Mouse (Mus musculus): ENCODE results near the gene 6330409D20Rik. TPM values are rescaled to one million over a fixed set of nuclear protein-coding genes. Genes with fewer than 3 reads are reported as not detected.

The 6330409D20Rik gene
- polyA plus RNA-seq, 1 experiment from 2014 or later, result 3.3 TPM

- no peak overlapping the region for H3K4me3 ChIP-seq
- no peak overlapping the region for H3K4me2 ChIP-seq
- H3K4me1 ChIP-seq (replicated peaks), result peaks cover 24% of the 10 kb centered on the region
- ATAC-seq (ENCODE audit: low FRiP score), result no peak
- H3K9me3 ChIP-seq, result no peaks in the 10 kb centered on the region
- H3K9ac ChIP-seq, result no peak overlapping the region
- 85% methylated on average over 6 of the region's 6 CpGs for WGBS
- no peaks in the 10 kb centered on the region for H3K27me3 ChIP-seq
- H3K36me3 ChIP-seq, result no peaks in the 10 kb centered on the region
- H3K27ac ChIP-seq, result no peak overlapping the region
These were observed 8.1 kb downstream of the 6330409D20Rik start for GRCm38 (mm10) chr2:32732695-32733094.

- no peak overlapping the region for H3K9ac ChIP-seq
- H3K27ac ChIP-seq, result peak overlapping the region; percentile 23; the same call in 1 of the 2 replicates
- no peak for ATAC-seq (ENCODE audit: low FRiP score)
These were observed 8.9 kb downstream of the 6330409D20Rik start for GRCm38 (mm10) chr2:32731911-32732310.

GRCm38 (mm10) chr2:32730854-32731253, 10.0 kb downstream of the 6330409D20Rik start:
- no peak overlapping the region for H3K27ac ChIP-seq
- H3K4me2 ChIP-seq, result no peak overlapping the region
- 44% methylated on average over 11 of the region's 11 CpGs for WGBS
- H3K9me3 ChIP-seq, result no peaks in the 10 kb centered on the region
- H3K4me3 ChIP-seq, result no peak overlapping the region
- ATAC-seq (ENCODE audit: low FRiP score), result no peak
- H3K36me3 ChIP-seq, result no peaks in the 10 kb centered on the region
- peaks cover 24% of the 10 kb centered on the region for H3K4me1 ChIP-seq (replicated peaks)
- no peak overlapping the region for H3K9ac ChIP-seq
- H3K27me3 ChIP-seq, result no peaks in the 10 kb centered on the region

More at GRCm38 (mm10) chr2:32731911-32732310, 8.9 kb downstream of the 6330409D20Rik start:
- Histone ChIP-seq H3K4me2 (no peak overlapping the region), H3K36me3 (no peaks in the 10 kb centered on the region), H3K4me1 (replicated peaks) (peaks cover 24% of the 10 kb centered on the region), H3K27me3 (no peaks in the 10 kb centered on the region), H3K4me3 (no peak overlapping the region), H3K9me3 (no peaks in the 10 kb centered on the region)
- WGBS, result 70% methylated on average over 4 of the region's 4 CpGs

- no peaks in the 10 kb centered on the region for H3K27me3 ChIP-seq
- no peak overlapping the region for H3K9ac ChIP-seq
- H3K4me1 ChIP-seq (replicated peaks), result peaks cover 24% of the 10 kb centered on the region
- H3K9me3 ChIP-seq, result no peaks in the 10 kb centered on the region
- H3K4me2 ChIP-seq, result peak overlapping the region; percentile 5
- no peaks in the 10 kb centered on the region for H3K36me3 ChIP-seq
- no peak overlapping the region for H3K4me3 ChIP-seq
- H3K27ac ChIP-seq, result no peak overlapping the region
- ATAC-seq (ENCODE audit: low FRiP score), result no peak
- WGBS, result 72% methylated on average over 4 of the region's 4 CpGs
These were observed 11.3 kb downstream of the 6330409D20Rik start for GRCm38 (mm10) chr2:32729547-32729946.

GRCm38 (mm10) chr2:32728463-32728862, 12.4 kb downstream of the 6330409D20Rik start:
- WGBS, result 51% methylated on average over 7 of the region's 7 CpGs
- peak overlapping the region; percentile 18; the same call in 1 of the 2 replicates for H3K27ac ChIP-seq

GRCm38 (mm10) chr2:32727435-32727834, 13.4 kb downstream of the 6330409D20Rik start:
- peak; percentile 94 for ATAC-seq (ENCODE audit: low FRiP score)
- Histone ChIP-seq H3K27ac (no peak overlapping the region), H3K9ac (peak overlapping the region; percentile 59), H3K27me3 (no peaks in the 10 kb centered on the region), H3K36me3 (no peaks in the 10 kb centered on the region), H3K4me1 (replicated peaks) (peaks cover 21% of the 10 kb centered on the region), H3K4me2 (peak overlapping the region; percentile 54), H3K9me3 (no peaks in the 10 kb centered on the region), H3K4me3 (peak overlapping the region; percentile 35)
- 1% methylated on average over 16 of the region's 16 CpGs for WGBS

More at GRCm38 (mm10) chr2:32728463-32728862, 12.4 kb downstream of the 6330409D20Rik start:
- Histone ChIP-seq H3K4me1 (replicated peaks) (peaks cover 21% of the 10 kb centered on the region), H3K27me3 (no peaks in the 10 kb centered on the region), H3K36me3 (no peaks in the 10 kb centered on the region), H3K4me3 (peak overlapping the region; percentile 35), H3K4me2 (peak overlapping the region; percentile 54), H3K9ac (no peak overlapping the region; the same call in 1 of the 2 replicates), H3K9me3 (no peaks in the 10 kb centered on the region)
- ATAC-seq (ENCODE audit: low FRiP score), result no peak

- no peak for ATAC-seq (ENCODE audit: low FRiP score)
- no peaks in the 10 kb centered on the region for H3K27me3 ChIP-seq
- 85% methylated on average over 16 of the region's 16 CpGs for WGBS
- no peak overlapping the region for H3K4me2 ChIP-seq
- H3K27ac ChIP-seq, result no peak overlapping the region
- no peaks in the 10 kb centered on the region for H3K36me3 ChIP-seq
- H3K9ac ChIP-seq, result no peak overlapping the region
- no peak overlapping the region for H3K4me3 ChIP-seq
- no peaks in the 10 kb centered on the region for H3K9me3 ChIP-seq
- H3K4me1 ChIP-seq (replicated peaks), result peaks cover 19% of the 10 kb centered on the region
These were observed 15.7 kb downstream of the 6330409D20Rik start for GRCm38 (mm10) chr2:32724832-32725790.

GRCm38 (mm10) chr2:32724149-32724548, 16.7 kb downstream of the 6330409D20Rik start:
- ATAC-seq (ENCODE audit: low FRiP score), result no peak
- no peaks in the 10 kb centered on the region for H3K9me3 ChIP-seq
- WGBS, result 71% methylated on average over 4 of the region's 4 CpGs

GRCm38 (mm10) chr2:32722581-32722980, 18.2 kb downstream of the 6330409D20Rik start:
- H3K4me2 ChIP-seq, result no peak overlapping the region
- 78% methylated on average over 3 of the region's 3 CpGs for WGBS
- no peaks in the 10 kb centered on the region for H3K36me3 ChIP-seq
- ATAC-seq (ENCODE audit: low FRiP score), result no peak
- H3K4me1 ChIP-seq (replicated peaks), result peaks cover 20% of the 10 kb centered on the region
- H3K27me3 ChIP-seq, result no peaks in the 10 kb centered on the region
- H3K9ac ChIP-seq, result no peak overlapping the region
- no peak overlapping the region for H3K4me3 ChIP-seq
- no peak overlapping the region for H3K27ac ChIP-seq
- H3K9me3 ChIP-seq, result no peaks in the 10 kb centered on the region

More at GRCm38 (mm10) chr2:32724149-32724548, 16.7 kb downstream of the 6330409D20Rik start:
- Histone ChIP-seq H3K27ac (no peak overlapping the region), H3K4me2 (no peak overlapping the region), H3K36me3 (no peaks in the 10 kb centered on the region), H3K9ac (no peak overlapping the region), H3K4me3 (no peak overlapping the region), H3K4me1 (replicated peaks) (peaks cover 15% of the 10 kb centered on the region), H3K27me3 (no peaks in the 10 kb centered on the region)

GRCm38 (mm10) chr2:32722046-32722445, 18.8 kb downstream of the 6330409D20Rik start:
- no peak for ATAC-seq (ENCODE audit: low FRiP score)
- Histone ChIP-seq H3K9ac (no peak overlapping the region; the same call in 1 of the 2 replicates), H3K4me1 (replicated peaks) (peaks cover 18% of the 10 kb centered on the region), H3K4me3 (no peak overlapping the region), H3K27ac (no peak overlapping the region), H3K36me3 (no peaks in the 10 kb centered on the region), H3K4me2 (peak overlapping the region; percentile 6; the same call in 1 of the 2 replicates), H3K9me3 (no peaks in the 10 kb centered on the region), H3K27me3 (no peaks in the 10 kb centered on the region)
- WGBS, result 64% methylated on average over 6 of the region's 6 CpGs

GRCm38 (mm10) chr2:32720681-32721229, 20.1 kb downstream of the 6330409D20Rik start, which contains the start of gene Sh2d3c:
Gene Sh2d3c, plus strand, starts transcription at chr2:32721055.
- Histone ChIP-seq H3K27me3 (no peaks in the 10 kb centered on the region), H3K9me3 (no peaks in the 10 kb centered on the region), H3K4me1 (replicated peaks) (peaks cover 16% of the 10 kb centered on the region), H3K4me2 (peak within 1 kb of the TSS; percentile 6; the same call in 1 of the 2 replicates), H3K4me3 (no peak within 1 kb of the TSS), H3K9ac (peak within 1 kb of the TSS; percentile 6; the same call in 1 of the 2 replicates), H3K36me3 (no peaks in the 10 kb centered on the region), H3K27ac (no peak within 1 kb of the TSS)
- 49% methylated on average over 8 of the region's 8 CpGs for WGBS
- ATAC-seq (ENCODE audit: low FRiP score), result no peak

- no peaks in the 10 kb centered on the region for H3K27me3 ChIP-seq
- ATAC-seq (ENCODE audit: low FRiP score), result no peak
- no peaks in the 10 kb centered on the region for H3K9me3 ChIP-seq
- WGBS, result 96% methylated on average over 3 of the region's 3 CpGs
- H3K4me2 ChIP-seq, result no peak overlapping the region
- no peak overlapping the region for H3K27ac ChIP-seq
- no peak overlapping the region for H3K4me3 ChIP-seq
- peaks cover 17% of the 10 kb centered on the region for H3K4me1 ChIP-seq (replicated peaks)
- H3K9ac ChIP-seq, result no peak overlapping the region
- H3K36me3 ChIP-seq, result no peaks in the 10 kb centered on the region
These were observed 20.8 kb downstream of the 6330409D20Rik start for GRCm38 (mm10) chr2:32720053-32720452.
